Mouse (Mus musculus) liver, embryonic 15.5 days (tissue): Measurements from ENCODE around the gene Trim47. TPM values are rescaled to one million over a fixed set of nuclear protein-coding genes. Genes with fewer than 3 reads are reported as not detected.

Experiments used
- ATAC-seq: fragments of 200-750 bp; cut with Nextera tagmentation; 2 replicates; pipeline ENCODE4 v1.8.0; 2017; ENCODE audit warnings: moderate number of reproducible peaks, mild to moderate bottlenecking, moderate library complexity; ENCODE audit not compliant: insufficient read depth
- H3K27ac ChIP-seq: fragments of 300-500 bp; sonication (generic); replicated peaks from 2 replicates; pipeline ENCODE4 v1.5.1; 2015; ENCODE audit warnings: mild to moderate bottlenecking, inconsistent platforms
- H3K27me3 ChIP-seq: fragments of 300-500 bp; sonication (generic); 2 replicates; pipeline ENCODE4 v1.6.1; 2015; ENCODE audit warnings: mild to moderate bottlenecking, inconsistent platforms
- H3K36me3 ChIP-seq: fragments of 300-500 bp; sonication (generic); replicated peaks from 2 replicates; pipeline ENCODE4 v1.6.1; 2015; ENCODE audit warnings: moderate library complexity, mild to moderate bottlenecking, inconsistent platforms
- H3K4me1 ChIP-seq: fragments of 300-500 bp; sonication (generic); replicated peaks from 2 replicates; pipeline ENCODE4 v1.6.1; 2015; ENCODE audit warnings: inconsistent platforms
- H3K4me2 ChIP-seq: fragments of 300-500 bp; sonication (generic); 2 replicates; pipeline ENCODE4 v1.6.1; 2015; ENCODE audit warnings: moderate library complexity, mild to moderate bottlenecking, inconsistent platforms
- H3K4me3 ChIP-seq: fragments of 300-500 bp; sonication (generic); replicated peaks from 2 replicates; pipeline ENCODE4 v1.5.1; 2015; ENCODE audit warnings: mild to moderate bottlenecking, inconsistent platforms
- H3K9ac ChIP-seq: fragments of 300-500 bp; sonication (generic); 2 replicates; pipeline ENCODE4 v1.6.1; 2015; ENCODE audit warnings: moderate library complexity, mild to moderate bottlenecking, inconsistent platforms
- H3K9me3 ChIP-seq: fragments of 300-500 bp; sonication (generic); replicated peaks from 2 replicates; pipeline ENCODE4 v1.6.1; 2016; ENCODE audit warnings: inconsistent platforms
- WGBS: fragments of 180-500 bp; shearing (Covaris S2); methylation state at CpG from one replicate; pipeline ENCODE4 v1.1.7; 2015; ENCODE audit warnings: mixed read lengths; ENCODE audit not compliant: insufficient replicate concordance; 5-methylcytosine and 5-hydroxymethylcytosine counted together
- polyA plus RNA-seq: library from polyadenylated mRNA; unstranded; fragments of >200 nt; fragmentation: Nextera tagmentation; extraction: Ambion mirVana; gene quantifications from 2 replicates; pipeline ENCODE4 v1.2.1, GENCODE M21; 2015

The Trim47 gene
- polyA plus RNA-seq, 1 experiment from 2014 or later, result 5.4 TPM

DNA sequence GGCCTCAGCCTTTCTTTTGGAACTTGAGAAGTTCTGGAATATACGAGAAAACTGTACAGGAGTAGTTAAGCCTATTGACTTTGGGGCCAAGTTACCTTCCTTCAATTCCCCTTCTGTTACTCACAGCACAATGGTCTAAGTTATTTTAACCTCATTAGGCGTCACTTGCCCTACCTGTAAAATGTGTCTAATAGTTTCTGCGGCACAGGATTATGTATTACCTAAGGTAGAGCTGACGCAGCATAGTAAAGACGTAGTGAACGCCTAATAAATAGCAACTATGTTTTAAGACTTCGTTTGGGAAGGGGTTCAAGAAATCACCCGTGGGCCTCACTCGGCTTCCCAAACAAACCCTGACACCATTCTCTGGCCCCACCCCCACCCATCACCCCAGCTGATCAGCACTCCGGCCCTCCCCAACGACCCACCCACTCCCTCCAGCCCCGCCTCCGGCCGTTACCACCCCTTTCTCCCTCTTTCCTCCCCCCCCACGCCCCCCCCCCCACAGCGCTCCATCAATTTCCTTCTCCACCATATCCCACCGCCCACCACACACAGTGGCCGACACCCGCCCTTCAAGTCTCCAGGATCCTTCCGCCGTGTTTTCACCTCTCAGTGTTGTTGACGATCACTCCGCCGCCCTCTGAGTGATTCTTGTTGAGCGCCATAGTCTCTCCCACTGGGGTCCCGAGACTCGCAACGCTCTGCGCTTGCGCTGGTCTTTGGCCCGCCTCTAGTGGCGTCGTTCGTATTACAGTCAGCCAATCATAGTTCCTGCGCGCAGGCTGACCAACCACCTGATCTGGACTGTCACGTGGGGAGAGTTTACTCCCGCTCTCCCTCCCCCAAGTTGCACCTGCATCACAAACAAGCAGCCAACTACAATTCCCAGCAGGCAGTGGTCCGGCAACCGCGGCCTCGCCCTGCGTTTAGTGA, 40.5 kb downstream of the Trim47 start, which contains the start of gene Wbp2:
Gene Wbp2 (minus strand): TSS at position 738 of the 936 bp plus-strand sequence.
- Histone ChIP-seq H3K9ac (peak within 1 kb of the TSS; percentile 65), H3K4me2 (peak within 1 kb of the TSS; percentile 78), H3K4me3 (peak within 1 kb of the TSS; percentile 65), H3K27me3 (no peaks in the 10 kb centered on the region), H3K9me3 (no peaks in the 10 kb centered on the region), H3K4me1 (peaks cover 62% of the 10 kb centered on the region), H3K27ac (peak within 1 kb of the TSS; percentile 88), H3K36me3 (peaks cover 40% of the 10 kb centered on the region)
- WGBS, result 5% methylated on average over 42 of the region's 43 CpGs
- peak; percentile 92 for ATAC-seq

- H3K27me3 ChIP-seq, result no peaks in the 10 kb centered on the region
- peaks cover 85% of the 10 kb centered on the region for H3K4me1 ChIP-seq
- no peaks in the 10 kb centered on the region for H3K9me3 ChIP-seq
- peak overlapping the region; percentile 65; the same call in 1 of the 2 replicates for H3K4me3 ChIP-seq
- H3K27ac ChIP-seq, result peak overlapping the region; percentile 88
- peaks cover 63% of the 10 kb centered on the region for H3K36me3 ChIP-seq
- 39% methylated on average over 6 of the region's 6 CpGs for whole genome bisulfite sequencing
- peak overlapping the region; percentile 78 for H3K4me2 ChIP-seq
- 0 out of 2 replicates have a peak overlapping the region, but pooled peaks have one; percentile 16 for H3K9ac ChIP-seq
- no peak for ATAC-seq
These were observed 42.8 kb downstream of the Trim47 start for GRCm38 (mm10) chr11:116084166-116084565.

DNA sequence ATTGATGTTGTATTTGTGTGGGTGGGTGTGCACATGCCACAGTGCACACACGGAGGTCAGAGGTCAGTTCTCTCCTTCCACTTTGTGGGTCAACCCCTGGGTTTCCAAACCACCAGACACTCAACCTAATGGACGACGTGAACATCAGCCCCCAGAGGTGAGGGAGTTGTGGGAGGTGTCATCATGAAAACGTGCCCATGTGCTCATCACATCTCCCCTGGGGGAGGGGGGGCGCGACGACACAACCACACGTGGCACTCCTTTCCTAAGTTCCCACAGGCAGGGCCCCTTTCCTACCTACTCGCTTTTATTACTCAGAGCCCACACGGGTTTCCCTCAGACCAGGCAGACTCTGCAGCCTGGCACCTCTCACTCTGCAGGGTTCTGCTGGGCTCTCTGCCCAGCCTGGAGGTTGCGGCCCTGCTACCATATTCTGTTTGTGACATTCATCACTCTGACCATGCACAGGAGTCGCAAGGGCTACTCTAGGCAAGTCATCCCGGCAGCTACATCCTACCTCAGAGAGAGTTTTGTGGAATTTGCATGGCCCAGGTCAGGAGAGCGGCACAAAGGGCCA, 43.8 kb downstream of the Trim47 start:
- H3K9me3 ChIP-seq, result no peaks in the 10 kb centered on the region
- no peaks in the 10 kb centered on the region for H3K27me3 ChIP-seq
- peaks cover 86% of the 10 kb centered on the region for H3K4me1 ChIP-seq
- peak overlapping the region; percentile 88 for H3K27ac ChIP-seq
- H3K36me3 ChIP-seq, result peaks cover 70% of the 10 kb centered on the region
- H3K4me2 ChIP-seq, result no peak overlapping the region
- no peak for ATAC-seq
- WGBS, result 84% methylated on average over 14 of the region's 14 CpGs
- no peak overlapping the region for H3K9ac ChIP-seq
- peak overlapping the region; percentile 65; the same call in 1 of the 2 replicates for H3K4me3 ChIP-seq

GRCm38 (mm10) chr11:116081081-116081480, 45.9 kb downstream of the Trim47 start:
- no peaks in the 10 kb centered on the region for H3K9me3 ChIP-seq
- H3K4me2 ChIP-seq, result no peak overlapping the region
- H3K36me3 ChIP-seq, result peaks cover 70% of the 10 kb centered on the region
- 53% methylated on average over 6 of the region's 6 CpGs for WGBS
- ATAC-seq, result no peak
- no peaks in the 10 kb centered on the region for H3K27me3 ChIP-seq
- peaks cover 97% of the 10 kb centered on the region for H3K4me1 ChIP-seq
- H3K4me3 ChIP-seq, result no peak overlapping the region
- peak overlapping the region; percentile 26; the same call in 1 of the 2 replicates for H3K27ac ChIP-seq
- no peak overlapping the region for H3K9ac ChIP-seq

DNA sequence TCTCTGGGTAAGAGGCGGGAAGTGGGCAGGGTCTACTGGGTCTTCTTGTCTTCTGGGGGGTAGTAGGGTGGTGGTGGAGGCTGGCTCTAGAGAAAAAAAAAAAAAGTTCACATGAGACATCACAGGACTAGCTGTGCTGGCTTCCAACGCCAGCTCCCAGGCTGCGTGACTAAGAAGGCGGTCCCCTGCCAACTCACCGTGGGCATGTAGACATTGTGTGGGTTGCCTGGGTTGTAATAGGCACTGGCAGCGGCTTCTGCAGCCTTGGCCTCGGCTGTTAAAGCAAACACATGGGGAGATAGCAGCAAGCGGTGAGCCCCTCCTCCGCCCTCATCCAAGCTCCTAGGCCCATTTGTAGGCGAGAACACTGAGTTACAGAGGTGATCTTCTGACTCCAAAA, 47.5 kb downstream of the Trim47 start:
- Histone ChIP-seq H3K9ac (0 out of 2 replicates have a peak overlapping the region, but pooled peaks have one; percentile 6), H3K9me3 (no peaks in the 10 kb centered on the region), H3K36me3 (peaks cover 62% of the 10 kb centered on the region), H3K4me3 (no peak overlapping the region), H3K27ac (peak overlapping the region; percentile 96), H3K4me1 (peaks cover 94% of the 10 kb centered on the region), H3K4me2 (no peak overlapping the region; the same call in 1 of the 2 replicates), H3K27me3 (no peaks in the 10 kb centered on the region)
- 57% methylated on average over 10 of the region's 10 CpGs for WGBS
- ATAC-seq, result no peak

DNA sequence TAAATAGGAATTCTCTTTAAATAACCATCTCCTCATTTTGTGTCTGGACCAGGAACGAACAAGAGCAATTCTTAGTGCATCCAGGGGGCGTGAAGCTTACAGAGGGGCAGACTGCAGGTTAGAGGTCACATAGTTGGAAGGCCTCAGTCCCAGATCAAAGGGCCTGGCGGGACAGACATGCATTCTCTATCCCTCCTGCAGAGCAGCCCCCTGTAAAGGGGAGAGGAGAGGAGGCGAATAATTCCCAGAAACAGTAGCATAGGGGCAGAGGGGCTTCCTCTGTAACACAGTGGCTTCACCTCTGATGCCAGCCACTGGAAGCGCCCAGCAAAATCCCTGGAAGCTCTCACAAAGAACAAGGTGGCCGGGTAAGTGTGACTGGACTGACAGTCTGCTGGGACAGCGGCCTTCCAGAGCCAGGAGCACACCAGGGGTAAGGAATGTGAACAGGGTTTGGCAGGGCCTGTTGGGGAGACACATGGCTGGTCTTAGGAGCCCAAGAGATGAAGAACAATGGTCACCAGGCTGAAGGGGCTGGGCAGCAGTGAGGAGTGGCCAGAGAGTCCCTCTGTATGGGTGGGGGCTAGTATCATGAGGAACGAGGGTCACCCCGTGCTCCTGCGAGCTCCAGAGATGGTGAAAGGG, 48.2 kb downstream of the Trim47 start:
- Histone ChIP-seq H3K27me3 (no peaks in the 10 kb centered on the region), H3K4me3 (0 out of 2 replicates have a peak overlapping the region, but pooled peaks have one; percentile 2), H3K4me1 (peaks cover 94% of the 10 kb centered on the region), H3K9ac (peak overlapping the region; percentile 85; the same call in 1 of the 2 replicates), H3K9me3 (no peaks in the 10 kb centered on the region), H3K27ac (peak overlapping the region; percentile 96), H3K4me2 (peak overlapping the region; percentile 88), H3K36me3 (peaks cover 55% of the 10 kb centered on the region)
- ATAC-seq, result no peak
- WGBS, result 59% methylated on average over 10 of the region's 10 CpGs

DNA sequence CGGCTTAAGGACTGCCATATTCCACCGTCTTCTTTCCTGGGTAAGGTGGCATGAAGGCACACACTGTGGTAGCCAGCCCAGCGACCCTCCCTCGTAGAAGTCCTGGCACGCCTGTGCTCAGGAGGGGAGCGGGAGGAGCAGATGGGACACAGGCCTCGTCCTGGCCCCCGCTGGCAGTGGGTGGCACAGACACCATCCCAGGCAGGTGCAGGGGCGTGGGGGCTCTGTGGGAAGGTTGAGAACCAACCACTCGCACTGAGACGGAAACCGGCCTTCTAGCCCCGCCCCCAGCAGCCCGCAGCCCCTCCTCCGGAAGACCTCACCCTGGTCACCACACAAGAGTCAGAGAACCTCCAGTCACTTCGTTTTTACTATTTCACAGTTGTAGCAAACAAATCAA, 48.8 kb downstream of the Trim47 start:
- H3K27me3 ChIP-seq, result no peaks in the 10 kb centered on the region
- H3K4me2 ChIP-seq, result peak overlapping the region; percentile 88
- 7% methylated on average over 16 of the region's 16 CpGs for WGBS
- peak overlapping the region; percentile 96 for H3K27ac ChIP-seq
- ATAC-seq, result peak; percentile 13
- peaks cover 89% of the 10 kb centered on the region for H3K4me1 ChIP-seq
- peaks cover 49% of the 10 kb centered on the region for H3K36me3 ChIP-seq
- H3K4me3 ChIP-seq, result peak overlapping the region; percentile 68
- no peaks in the 10 kb centered on the region for H3K9me3 ChIP-seq
- peak overlapping the region; percentile 85 for H3K9ac ChIP-seq

DNA sequence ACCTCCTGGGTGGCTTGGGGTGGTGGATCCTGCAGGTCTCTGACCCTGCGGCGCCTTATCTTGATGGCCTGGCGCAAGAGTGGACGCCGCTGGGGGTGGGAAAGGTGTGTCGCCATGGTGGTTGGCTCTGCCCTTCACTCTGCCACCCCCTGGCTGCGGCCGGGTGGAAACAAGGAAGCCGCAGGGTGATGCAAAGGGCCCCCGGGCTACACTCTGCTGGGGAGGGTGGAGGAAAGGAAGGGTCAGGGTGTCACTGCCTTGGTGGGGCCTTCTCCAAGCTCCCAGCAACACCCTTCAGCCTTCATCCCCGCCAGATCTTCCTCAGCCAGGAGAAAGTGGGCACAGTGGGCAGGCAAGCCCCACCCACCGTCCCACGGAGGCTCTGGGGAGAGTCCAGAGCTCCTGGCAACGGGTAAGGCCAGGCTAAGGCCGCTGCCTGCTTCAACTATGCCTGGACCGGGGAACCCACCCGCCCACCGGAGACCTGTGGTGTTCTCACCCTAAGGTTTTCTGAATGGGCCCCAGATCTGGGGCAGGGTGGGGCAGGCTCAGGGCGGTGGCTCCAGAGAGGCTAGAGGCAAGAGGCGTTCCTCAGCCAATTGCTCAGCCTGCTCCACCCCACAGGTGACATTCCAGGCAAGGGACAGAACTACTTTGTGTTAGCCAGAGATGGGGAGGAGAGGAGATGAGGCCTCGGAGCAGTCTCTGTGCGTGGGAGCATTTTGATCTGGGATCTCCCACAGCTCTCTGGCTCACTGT, 49.4 kb downstream of the Trim47 start, which contains the start of gene Unc13d:
Gene Unc13d (minus strand): TSS at position 516 of the 759 bp plus-strand sequence.
- no peaks in the 10 kb centered on the region for H3K9me3 ChIP-seq
- no peaks in the 10 kb centered on the region for H3K27me3 ChIP-seq
- peak; percentile 89 for ATAC-seq
- H3K36me3 ChIP-seq, result peaks cover 50% of the 10 kb centered on the region
- H3K9ac ChIP-seq, result peak within 1 kb of the TSS; percentile 85
- WGBS, result 14% methylated on average over 22 of the region's 22 CpGs
- peak within 1 kb of the TSS; percentile 68 for H3K4me3 ChIP-seq
- peak within 1 kb of the TSS; percentile 96 for H3K27ac ChIP-seq
- H3K4me2 ChIP-seq, result peak within 1 kb of the TSS; percentile 88
- peaks cover 85% of the 10 kb centered on the region for H3K4me1 ChIP-seq

- H3K4me1 ChIP-seq, result peaks cover 81% of the 10 kb centered on the region
- H3K27ac ChIP-seq, result peak overlapping the region; percentile 96
- H3K36me3 ChIP-seq, result peaks cover 47% of the 10 kb centered on the region
- H3K4me2 ChIP-seq, result peak overlapping the region; percentile 88
- H3K4me3 ChIP-seq, result peak overlapping the region; percentile 68
- H3K27me3 ChIP-seq, result no peaks in the 10 kb centered on the region
- no peaks in the 10 kb centered on the region for H3K9me3 ChIP-seq
- peak overlapping the region; percentile 85 for H3K9ac ChIP-seq
- ATAC-seq, result peak; percentile 51
- WGBS, result 8% methylated on average over 7 of the region's 7 CpGs
These were observed 50.2 kb downstream of the Trim47 start for GRCm38 (mm10) chr11:116076836-116077235.

DNA sequence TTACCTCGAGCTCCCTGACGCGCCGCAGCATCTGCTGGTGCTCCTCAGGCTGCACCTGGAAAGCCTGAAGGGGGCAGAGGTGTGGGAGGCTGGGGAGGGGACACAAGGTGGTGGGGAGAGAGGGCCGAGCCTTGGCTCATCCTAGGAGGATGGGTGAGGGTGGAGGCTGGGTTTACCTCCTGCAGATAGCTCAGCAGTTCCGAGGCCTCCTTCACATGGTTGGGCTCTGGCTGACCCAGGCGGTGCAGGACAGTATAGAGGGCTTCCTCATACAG, 50.8 kb downstream of the Trim47 start:
- Histone ChIP-seq H3K9me3 (no peaks in the 10 kb centered on the region), H3K9ac (peak overlapping the region; percentile 85), H3K27me3 (no peaks in the 10 kb centered on the region), H3K4me2 (peak overlapping the region; percentile 88), H3K4me3 (peak overlapping the region; percentile 68), H3K36me3 (peaks cover 42% of the 10 kb centered on the region), H3K27ac (peak overlapping the region; percentile 96), H3K4me1 (peaks cover 79% of the 10 kb centered on the region)
- ATAC-seq, result no peak
- 37% methylated on average over 7 of the region's 7 CpGs for WGBS
